Comparison of ENCODE assay signal across 26 mouse cellular contexts in the genomic region with DNA sequence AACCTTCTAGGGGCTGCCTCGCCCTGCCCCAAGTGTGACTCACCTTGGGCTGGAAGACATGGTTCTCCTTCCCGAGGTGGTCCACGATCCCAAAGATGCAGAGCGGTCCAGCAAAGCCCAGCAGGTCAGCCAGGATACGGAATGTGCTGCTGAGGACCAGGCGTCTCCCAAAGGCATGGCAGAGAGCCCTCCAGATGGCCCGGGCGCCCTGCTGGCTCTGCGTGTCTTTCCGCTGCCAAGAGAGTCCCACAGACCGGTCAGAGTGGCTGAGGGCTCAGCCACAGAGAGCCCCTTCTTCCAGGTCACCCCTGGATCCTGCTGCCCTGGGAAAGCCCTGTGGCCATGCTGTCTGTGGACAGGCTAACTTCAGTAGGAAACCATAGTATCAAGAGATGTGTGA. TPM values are rescaled to one million over a fixed set of nuclear protein-coding genes. Genes with fewer than 3 reads are reported as not detected.
DNase-seq lines count a peak whose midpoint lies in the region; ATAC-seq and TF ChIP-seq lines count a peak whose summit lies in the region.
"Had no signal": no experiment of that assay in that cellular context is flagged by ENCODE, and none has a peak within 500 bp of the region (broad histone marks: within the 10 kb centered on the region; RNA-seq: fewer than 3 reads in every experiment).

No protein-coding gene starts in this region.

- no peak overlapping the region for H3K4me2 ChIP-seq in midbrain, embryonic 13.5 days (replicated peaks)
- H3K4me2 ChIP-seq: embryonic facial prominence, embryonic 15.5 days; heart, embryonic 11.5 days; heart, embryonic 15.5 days; hindbrain, embryonic 14.5 days; intestine, embryonic 15.5 days had no signal

- no peaks in the 10 kb centered on the region for H3K27me3 ChIP-seq in cerebellum, adult 2 months (ENCODE audit: control insufficient read depth, insufficient read depth, low read length)
- H3K27me3 ChIP-seq in midbrain, embryonic 13.5 days: no peaks in the 10 kb centered on the region
- H3K27me3 ChIP-seq: embryonic facial prominence, embryonic 15.5 days; heart, embryonic 15.5 days; intestine, embryonic 15.5 days had no signal

- peaks cover 31% of the 10 kb centered on the region for H3K4me1 ChIP-seq in cerebellum, adult 2 months (ENCODE audit: control insufficient read depth, insufficient read depth, low read length)
- peaks cover 4% of the 10 kb centered on the region; the same call in 1 of the 2 replicates for H3K4me1 ChIP-seq in midbrain, embryonic 13.5 days (replicated peaks)
- H3K4me1 ChIP-seq: embryonic facial prominence, embryonic 15.5 days; intestine, embryonic 15.5 days had no signal

- no peaks in the 10 kb centered on the region for H3K9me3 ChIP-seq in midbrain, embryonic 13.5 days
- H3K9me3 ChIP-seq: embryonic facial prominence, embryonic 15.5 days; forebrain, embryonic 10.5 days; G1E; heart, embryonic 15.5 days; intestine, embryonic 15.5 days had no signal

- H3K9ac ChIP-seq in midbrain, embryonic 13.5 days (replicated peaks): no peak overlapping the region
- H3K9ac ChIP-seq: embryonic facial prominence, embryonic 15.5 days; heart, embryonic 15.5 days; hindbrain, embryonic 14.5 days; intestine, embryonic 15.5 days had no signal

- intact Hi-C loops in gastrocnemius, adult 2 months (cut with DNase I): no loop called here

- WGBS in cerebellum, adult 2 months: 17% methylated on average over 11 of the region's 11 CpGs
- 94% methylated on average over 11 of the region's 11 CpGs for WGBS in midbrain, embryonic 13.5 days

- H3K27ac ChIP-seq in cerebellum, adult 2 months (ENCODE audit: insufficient read depth, low read length): peak overlapping the region; percentile 53
- H3K27ac ChIP-seq in gastrocnemius, adult 2 months: no peak overlapping the region
- no peak overlapping the region for H3K27ac ChIP-seq in midbrain, embryonic 13.5 days
- H3K27ac ChIP-seq: embryonic facial prominence, embryonic 15.5 days; forebrain, embryonic 10.5 days; heart, adult 2 months; heart, embryonic 15.5 days; hindbrain, embryonic 14.5 days; intestine, embryonic 15.5 days had no signal

- peak; percentile 4 for DNase-seq in adrenal gland, postnatal 25 days
- DNase-seq in adrenal gland, postnatal 14 days: no peak
- peak; percentile 75 to 80 for DNase-seq in cerebellum, adult 2 months
- DNase-seq in cerebellum, postnatal 10 days: peak; percentile 62 to 74
- no peak for DNase-seq in gastrocnemius, adult 2 months
- DNase-seq in frontal cortex, postnatal 36 days (ENCODE audit: low spot score in 2 of 2): no peak
- DNase-seq: adrenal gland, postnatal 10 days; B cell, adult 2 months; embryo, embryonic 11 days; gastrocnemius, postnatal 14 days; heart, adult 2 months; heart, postnatal 14 days; kidney, adult 18-20 months had no signal

- H3K36me3 ChIP-seq in midbrain, embryonic 13.5 days: no peaks in the 10 kb centered on the region
- H3K36me3 ChIP-seq: embryonic facial prominence, embryonic 15.5 days; forebrain, embryonic 10.5 days; G1E; heart, embryonic 15.5 days; intestine, embryonic 15.5 days had no signal

- TF ChIP-seq CTCF in cerebellum, adult 2 months (IDR thresholded peaks at IDR 0.05; ENCODE audit: borderline replicate concordance, insufficient read depth, low read depth, low read length): no peak
- TF ChIP-seq CTCF in gastrocnemius, adult 2 months (IDR thresholded peaks at IDR 0.05): no peak

- TF ChIP-seq POLR2A in cerebellum, adult 2 months (IDR thresholded peaks at IDR 0.05; ENCODE audit: borderline replicate concordance, insufficient read depth, low read length): no peak

- no peak overlapping the region for H3K4me3 ChIP-seq in cerebellum, adult 2 months (replicated peaks; ENCODE audit: insufficient read depth, low read depth, low read length)
- no peak overlapping the region for H3K4me3 ChIP-seq in gastrocnemius, adult 2 months
- no peak overlapping the region for H3K4me3 ChIP-seq in midbrain, embryonic 13.5 days (replicated peaks)
- H3K4me3 ChIP-seq: embryonic facial prominence, embryonic 15.5 days; erythroblast, embryonic 14.5 days; forebrain, embryonic 10.5 days; heart, adult 2 months; heart, embryonic 15.5 days; intestine, embryonic 15.5 days had no signal

- no peak for ATAC-seq in midbrain, embryonic 13.5 days
- ATAC-seq: CD4-positive, CD25-positive, alpha-beta regulatory T cell, adult 4 months; forebrain, embryonic 14.5 days; intestine, embryonic 15.5 days had no signal

RNA-seq across cellular contexts. Expression of a gene that starts 14.0 kb away (rescaled TPM):
- total RNA-seq in adrenal gland, postnatal 25 days (2021): 1.0 and 1.8 TPM in 2 replicates
- 0.45 and 0.93 TPM in 2 replicates for total RNA-seq in adrenal gland, postnatal 14 days (2021)
- 57.1 and 64.5 TPM in 2 replicates for polyA plus RNA-seq in cerebellum, adult 2 months (2012; rRNA removed)
- total RNA-seq in gastrocnemius, adult 2 months (2021): 1 to 10 TPM; 2.4 to 4.2 TPM
- polyA plus RNA-seq in midbrain, embryonic 13.5 days (2015; fragmentation: Nextera tagmentation; extraction: Ambion mirVana): 2.3 and 3.2 TPM in 2 replicates
- total RNA-seq: common myeloid progenitor, adult 5-6 weeks; hematopoietic stem cell, adult 5-6 weeks had no signal
- polyA plus RNA-seq: CD4-positive, CD25-positive, alpha-beta regulatory T cell, adult 4 months; erythroblast, embryonic 14.5 days; G1E had no signal

Comparison
In these comparisons a context has a peak if more than half of its experiments do, and no peak if none do; other contexts are left out.
1. DNase-seq: peak in adrenal gland, postnatal 25 days (single experiment), cerebellum, adult 2 months (2 of 2) and cerebellum, postnatal 10 days (2 of 2); none in adrenal gland, postnatal 14 days (single experiment), gastrocnemius, adult 2 months (single experiment) and frontal cortex, postnatal 36 days (0 of 2).